Mouse (Mus musculus) intestine, embryonic 14.5 days (tissue): Measurements from ENCODE around the gene Fbh1. TPM values are rescaled to one million over a fixed set of nuclear protein-coding genes. Genes with fewer than 3 reads are reported as not detected.

Source experiments
- ATAC-seq: fragments of 200-750 bp; cut with Nextera tagmentation; replicated peaks from 2 replicates; pipeline ENCODE4 v1.8.0; 2017; ENCODE audit warnings: low read depth, moderate number of reproducible peaks, moderate TSS enrichment, moderate library complexity; ENCODE audit not compliant: low FRiP score, low TSS enrichment
- DNase-seq: peaks from one replicate; pipeline ENCODE4 v3.0.0-alpha.2; 2018; ENCODE audit warnings: low spot score
- H3K27ac ChIP-seq: fragments of 300-500 bp; sonication (generic); 2 replicates; pipeline ENCODE4 v1.5.1; 2014; ENCODE audit warnings: low read depth, mild to moderate bottlenecking, control low read depth
- H3K27me3 ChIP-seq: fragments of 300-500 bp; sonication (generic); replicated peaks from 2 replicates; pipeline ENCODE4 v1.6.1; 2014; ENCODE audit warnings: low read length, control low read depth; ENCODE audit not compliant: control insufficient read depth, insufficient read depth
- H3K36me3 ChIP-seq: fragments of 300-500 bp; sonication (generic); 2 replicates; pipeline ENCODE4 v1.6.1; 2014; ENCODE audit warnings: low read length, control low read depth; ENCODE audit not compliant: control insufficient read depth, insufficient read depth
- H3K4me1 ChIP-seq: fragments of 300-500 bp; sonication (generic); replicated peaks from 2 replicates; pipeline ENCODE4 v1.6.1; 2014; ENCODE audit warnings: low read length, control low read depth, mixed read lengths; ENCODE audit not compliant: control insufficient read depth, insufficient read depth
- H3K4me2 ChIP-seq: fragments of 300-500 bp; sonication (generic); 2 replicates; pipeline ENCODE4 v1.6.1; 2014; ENCODE audit warnings: low read length
- H3K4me3 ChIP-seq: fragments of 300-500 bp; sonication (generic); 2 replicates; pipeline ENCODE4 v1.5.1; 2014; ENCODE audit warnings: low read depth, low read length, control low read depth, mixed read lengths
- H3K9ac ChIP-seq: fragments of 300-500 bp; sonication (generic); 2 replicates; pipeline ENCODE4 v1.6.1; 2014; ENCODE audit warnings: mild to moderate bottlenecking, low read length
- H3K9me3 ChIP-seq: fragments of 300-500 bp; sonication (generic); 2 replicates; pipeline ENCODE4 v1.6.1; 2016; ENCODE audit warnings: low read length, control low read depth; ENCODE audit not compliant: control insufficient read depth
- WGBS: fragments of 180-500 bp; shearing (Covaris S2); extraction: QIAGEN DNeasy Blood & Tissue Kit; methylation state at CpG from one replicate; pipeline ENCODE4 v1.1.7; 2014; 5-methylcytosine and 5-hydroxymethylcytosine counted together
- polyA plus RNA-seq: library from polyadenylated mRNA; unstranded; fragments of >200 nt; fragmentation: Nextera tagmentation; extraction: Ambion mirVana; gene quantifications from 2 replicates; pipeline ENCODE4 v1.2.1, GENCODE M21; 2014

Fbh1 gene
- polyA plus RNA-seq, 1 experiment from 2014 or later: 125 TPM

- no peaks in the 10 kb centered on the region for H3K36me3 ChIP-seq
- no peak overlapping the region for H3K9ac ChIP-seq
- no peaks in the 10 kb centered on the region for H3K9me3 ChIP-seq
- H3K4me3 ChIP-seq: no peak overlapping the region
- ATAC-seq (no peak), DNase-seq (no peak)
- H3K27ac ChIP-seq: no peak overlapping the region
- no peak overlapping the region for H3K4me2 ChIP-seq
- no peaks in the 10 kb centered on the region for H3K27me3 ChIP-seq
- WGBS: 78% methylated on average over 2 of the region's 2 CpGs
- no peaks in the 10 kb centered on the region for H3K4me1 ChIP-seq
Measured at GRCm38 (mm10) chr2:11694104-11694503, 83.3 kb downstream of the Fbh1 start.

GRCm38 (mm10) chr2:11693352-11693751 lies 84.0 kb downstream of the Fbh1 start:
- H3K9me3 ChIP-seq: no peaks in the 10 kb centered on the region
- no peak for DNase-seq
- no peak overlapping the region for H3K27ac ChIP-seq
- no peak overlapping the region for H3K4me2 ChIP-seq
- H3K27me3 ChIP-seq: no peaks in the 10 kb centered on the region
- no peak overlapping the region for H3K9ac ChIP-seq
- H3K4me1 ChIP-seq: no peaks in the 10 kb centered on the region
- H3K4me3 ChIP-seq: no peak overlapping the region
- WGBS: 89% methylated on average over 4 of the region's 4 CpGs
- ATAC-seq: no peak
- no peaks in the 10 kb centered on the region for H3K36me3 ChIP-seq

Other genes starting within 250 kb of the Fbh1 start
- gene Pfkfb3, start 223.5 kb downstream of the Fbh1 start, polyA plus RNA-seq: 14.8 and 18.9 TPM in 2 replicates
- gene Rbm17, start 173.4 kb downstream of the Fbh1 start, polyA plus RNA-seq: 148 and 157 TPM in 2 replicates
- not detected in 2 replicates for gene Gm17490, start 151.3 kb downstream of the Fbh1 start, polyA plus RNA-seq
- not detected in 2 replicates for gene Il2ra, start 134.8 kb downstream of the Fbh1 start, polyA plus RNA-seq
- 1.3 and 1.6 TPM in 2 replicates for gene Il15ra, start 72.3 kb downstream of the Fbh1 start, polyA plus RNA-seq
- gene Ankrd16, start 294 bp upstream of the Fbh1 start, polyA plus RNA-seq: 27.0 and 29.0 TPM in 2 replicates